Mouse (Mus musculus) hindbrain, embryonic 13.5 days (tissue): ENCODE measurements around the gene Ncoa3. TPM values are rescaled to one million over a fixed set of nuclear protein-coding genes. Genes with fewer than 3 reads are reported as not detected.

Source experiments
- ATAC-seq: fragments of 200-750 bp; cut with Nextera tagmentation; 2 replicates; pipeline ENCODE4 v1.8.0; 2017; ENCODE audit warnings: moderate TSS enrichment; ENCODE audit not compliant: low FRiP score
- H3K27ac ChIP-seq: fragments of 300-500 bp; sonication (generic); 2 replicates; pipeline ENCODE4 v1.5.1; 2015; ENCODE audit warnings: inconsistent platforms, mild to moderate bottlenecking, moderate library complexity
- H3K27me3 ChIP-seq: fragments of 300-500 bp; sonication (generic); 2 replicates; pipeline ENCODE4 v1.6.1; 2015; ENCODE audit warnings: mild to moderate bottlenecking, inconsistent platforms
- H3K36me3 ChIP-seq: fragments of 300-500 bp; sonication (generic); 2 replicates; pipeline ENCODE4 v1.6.1; 2015; ENCODE audit warnings: mild to moderate bottlenecking, inconsistent platforms
- H3K4me1 ChIP-seq: fragments of 300-500 bp; sonication (generic); replicated peaks from 2 replicates; pipeline ENCODE4 v1.6.1; 2015; ENCODE audit warnings: inconsistent platforms
- H3K4me2 ChIP-seq: fragments of 300-500 bp; sonication (generic); 2 replicates; pipeline ENCODE4 v1.6.1; 2015; ENCODE audit warnings: inconsistent platforms, mild to moderate bottlenecking, moderate library complexity
- H3K4me3 ChIP-seq: fragments of 300-500 bp; sonication (generic); 2 replicates; pipeline ENCODE4 v1.5.1; 2015; ENCODE audit warnings: mild to moderate bottlenecking, inconsistent platforms
- H3K9ac ChIP-seq: fragments of 300-500 bp; sonication (generic); 2 replicates; pipeline ENCODE4 v1.6.1; 2015; ENCODE audit warnings: mild to moderate bottlenecking, inconsistent platforms
- H3K9me3 ChIP-seq: fragments of 300-500 bp; sonication (generic); 2 replicates; pipeline ENCODE4 v1.6.1; 2016; ENCODE audit warnings: inconsistent platforms
- WGBS: fragments of 180-500 bp; shearing (Covaris S2); methylation state at CpG from one replicate; pipeline ENCODE4 v1.1.7; 2015; 5-methylcytosine and 5-hydroxymethylcytosine counted together
- polyA plus RNA-seq: library from polyadenylated mRNA; unstranded; fragments of >200 nt; fragmentation: Nextera tagmentation; extraction: Ambion mirVana; gene quantifications from 2 replicates; pipeline ENCODE4 v1.2.1, GENCODE M21; 2015

Gene Ncoa3
- polyA plus RNA-seq, 1 experiment from 2014 or later = 12.0 TPM

DNA sequence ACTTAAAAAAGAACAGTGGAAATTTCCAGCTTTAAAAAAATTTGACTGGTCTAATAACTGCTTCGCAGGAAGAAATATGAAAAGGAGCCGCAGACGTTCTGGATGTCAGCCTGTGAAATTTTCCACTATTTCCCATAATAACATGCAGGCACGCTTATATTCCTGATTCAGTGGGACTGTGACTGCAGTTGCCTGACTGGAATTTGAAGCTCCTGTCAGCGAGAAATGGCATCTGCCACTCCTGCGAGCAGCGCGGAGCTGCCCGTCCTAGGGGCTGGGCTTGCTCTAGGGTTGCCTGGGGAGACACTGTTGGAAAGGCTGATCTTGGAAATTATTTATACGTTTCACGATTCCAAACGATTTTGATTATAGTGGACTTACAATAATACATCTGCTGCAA lies 17.9 kb downstream of the Ncoa3 start:
- ATAC-seq = no peak
- Histone ChIP-seq H3K4me2 (no peak overlapping the region), H3K4me1 (peaks cover 33% of the 10 kb centered on the region), H3K9me3 (no peaks in the 10 kb centered on the region), H3K4me3 (no peak overlapping the region), H3K27ac (no peak overlapping the region), H3K36me3 (no peaks in the 10 kb centered on the region), H3K9ac (no peak overlapping the region), H3K27me3 (no peaks in the 10 kb centered on the region)
- WGBS = 59% methylated on average over 12 of the region's 12 CpGs

DNA sequence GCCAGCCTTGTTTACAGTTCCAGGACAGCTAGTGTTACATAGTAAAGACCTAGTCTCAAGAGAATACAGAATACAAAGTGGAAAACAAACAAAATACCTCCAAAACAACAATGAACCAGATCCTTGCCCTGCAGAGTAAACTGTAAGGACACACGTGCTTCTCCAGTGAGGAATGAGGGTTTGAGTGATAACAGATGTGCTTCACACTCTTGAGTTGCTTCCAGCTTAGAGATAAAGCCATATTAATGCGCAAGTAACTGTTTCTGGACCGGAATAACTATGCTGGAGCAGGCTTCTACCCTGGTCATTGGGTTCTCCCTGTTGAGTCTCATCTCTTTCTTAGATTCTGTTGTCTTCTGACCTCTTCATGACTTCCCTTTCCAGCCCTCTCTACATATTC lies 19.0 kb downstream of the Ncoa3 start:
- WGBS = 65% methylated on average over 3 of the region's 3 CpGs
- Histone ChIP-seq H3K9me3 (no peaks in the 10 kb centered on the region), H3K4me3 (no peak overlapping the region), H3K27me3 (no peaks in the 10 kb centered on the region), H3K27ac (no peak overlapping the region), H3K9ac (no peak overlapping the region), H3K4me1 (peaks cover 33% of the 10 kb centered on the region), H3K4me2 (no peak overlapping the region), H3K36me3 (no peaks in the 10 kb centered on the region)
- no peak for ATAC-seq

DNA sequence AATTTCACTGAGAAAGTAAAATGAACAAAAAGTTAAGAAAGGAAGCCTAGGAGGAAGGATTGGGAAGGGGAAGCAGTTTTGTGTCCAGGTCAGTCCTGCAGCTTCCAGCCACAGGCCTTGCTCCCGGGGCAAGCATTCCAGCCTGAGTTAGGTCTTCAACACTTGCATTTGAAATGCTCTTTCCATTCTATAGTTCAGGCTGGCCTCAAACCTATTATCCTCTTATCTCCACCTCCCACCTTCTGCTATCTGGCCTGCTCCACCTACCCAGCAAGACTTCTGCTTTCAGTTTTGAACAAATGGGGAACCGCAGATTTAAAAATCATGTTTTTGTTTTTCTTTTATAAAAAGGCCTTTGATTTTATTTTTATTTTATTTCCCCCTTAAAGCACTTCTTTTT lies 19.7 kb downstream of the Ncoa3 start:
- Histone ChIP-seq H3K4me3 (no peak overlapping the region), H3K4me1 (peaks cover 33% of the 10 kb centered on the region), H3K27ac (no peak overlapping the region), H3K9me3 (no peaks in the 10 kb centered on the region), H3K36me3 (no peaks in the 10 kb centered on the region), H3K27me3 (no peaks in the 10 kb centered on the region), H3K9ac (no peak overlapping the region), H3K4me2 (no peak overlapping the region)
- 54% methylated on average over 2 of the region's 2 CpGs for WGBS
- no peak for ATAC-seq

DNA sequence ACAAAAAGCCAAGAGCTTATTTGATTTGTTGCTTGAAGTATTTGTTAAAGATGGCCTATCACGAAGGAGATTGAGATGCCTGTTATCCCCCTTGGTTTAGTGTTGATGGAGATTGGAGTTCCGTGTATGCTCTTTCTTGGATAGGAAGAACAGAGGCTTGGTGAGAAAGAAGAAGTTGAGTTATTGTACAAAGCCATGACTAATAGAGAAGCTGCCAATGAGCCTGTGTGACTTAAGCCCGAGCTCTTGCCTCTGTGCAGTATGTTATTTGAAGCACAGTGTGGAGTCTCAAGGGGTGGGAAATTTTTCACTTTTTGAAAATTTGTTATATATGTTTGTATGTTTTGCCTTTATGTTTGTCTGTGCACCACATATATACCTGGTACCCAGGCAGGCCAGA lies 26.3 kb downstream of the Ncoa3 start:
- H3K4me1 ChIP-seq = peaks cover 28% of the 10 kb centered on the region

GRCm38 (mm10) chr2:166020026-166020425 lies 27.6 kb downstream of the Ncoa3 start:
- 83% methylated on average over 2 of the region's 2 CpGs for WGBS
- no peak for ATAC-seq
- no peaks in the 10 kb centered on the region for H3K9me3 ChIP-seq
- H3K4me1 ChIP-seq = peaks cover 28% of the 10 kb centered on the region
- H3K4me3 ChIP-seq = no peak overlapping the region
- no peak overlapping the region for H3K4me2 ChIP-seq
- no peak overlapping the region for H3K27ac ChIP-seq
- no peaks in the 10 kb centered on the region for H3K27me3 ChIP-seq
- no peaks in the 10 kb centered on the region for H3K36me3 ChIP-seq
- H3K9ac ChIP-seq = no peak overlapping the region

More for the DNA sequence above, 26.3 kb downstream of the Ncoa3 start:
- Histone ChIP-seq H3K27ac (no peak overlapping the region), H3K4me3 (no peak overlapping the region), H3K9me3 (no peaks in the 10 kb centered on the region), H3K9ac (no peak overlapping the region), H3K27me3 (no peaks in the 10 kb centered on the region), H3K4me2 (no peak overlapping the region), H3K36me3 (no peaks in the 10 kb centered on the region)
- 88% methylated on average over 3 of the region's 3 CpGs for WGBS
- no peak for ATAC-seq

DNA sequence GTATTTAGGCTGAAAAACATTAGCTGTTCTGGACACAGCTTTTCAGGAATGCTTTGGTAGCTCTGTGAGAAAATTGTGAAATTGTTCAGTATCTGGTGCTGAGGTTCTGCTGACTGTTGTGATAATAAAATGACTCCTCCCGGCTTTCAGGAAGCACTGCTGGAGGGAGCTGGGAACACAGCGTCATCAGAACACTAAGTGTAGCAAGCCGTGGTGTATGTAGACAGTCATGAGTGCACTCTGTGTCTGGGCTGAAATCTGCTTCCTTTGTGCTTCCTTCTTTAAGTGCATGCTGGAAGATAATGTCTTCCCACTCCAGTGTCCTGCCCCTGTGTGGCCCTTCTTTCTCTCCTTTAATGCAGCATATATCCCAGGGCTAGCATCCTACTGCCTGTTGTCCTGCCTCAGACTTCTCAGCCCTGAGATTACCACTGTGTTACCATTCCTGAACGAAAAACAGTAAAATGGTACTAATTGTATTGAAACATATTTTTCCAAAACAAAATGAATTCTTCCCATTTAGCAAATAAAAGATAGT lies 28.7 kb downstream of the Ncoa3 start:
- no peaks in the 10 kb centered on the region for H3K27me3 ChIP-seq
- ATAC-seq = peak; percentile 79
- no peaks in the 10 kb centered on the region for H3K9me3 ChIP-seq
- WGBS = 10% methylated on average over 4 of the region's 4 CpGs
- H3K36me3 ChIP-seq = no peaks in the 10 kb centered on the region
- 0 out of 2 replicates have a peak overlapping the region, but pooled peaks have one; percentile 6 for H3K4me2 ChIP-seq
- no peak overlapping the region for H3K4me3 ChIP-seq
- peak overlapping the region; percentile 19; the same call in 1 of the 2 replicates for H3K9ac ChIP-seq
- H3K27ac ChIP-seq = peak overlapping the region; percentile 90
- H3K4me1 ChIP-seq = peaks cover 28% of the 10 kb centered on the region

GRCm38 (mm10) chr2:166021642-166022041 lies 29.2 kb downstream of the Ncoa3 start:
- Histone ChIP-seq H3K9ac (no peak overlapping the region), H3K4me1 (peaks cover 28% of the 10 kb centered on the region), H3K27ac (peak overlapping the region; percentile 90), H3K36me3 (no peaks in the 10 kb centered on the region), H3K4me3 (no peak overlapping the region), H3K4me2 (0 out of 2 replicates have a peak overlapping the region, but pooled peaks have one; percentile 6), H3K27me3 (no peaks in the 10 kb centered on the region), H3K9me3 (no peaks in the 10 kb centered on the region)
- WGBS = 20% methylated on average over 3 of the region's 3 CpGs
- ATAC-seq = peak; percentile 84

GRCm38 (mm10) chr2:166022327-166022726 lies 29.9 kb downstream of the Ncoa3 start:
- 49% methylated on average over 8 of the region's 8 CpGs for WGBS
- H3K4me3 ChIP-seq = no peak overlapping the region
- H3K36me3 ChIP-seq = no peaks in the 10 kb centered on the region
- H3K9ac ChIP-seq = no peak overlapping the region
- H3K9me3 ChIP-seq = no peaks in the 10 kb centered on the region
- H3K4me2 ChIP-seq = 0 out of 2 replicates have a peak overlapping the region, but pooled peaks have one; percentile 4
- H3K27ac ChIP-seq = peak overlapping the region; percentile 90
- peaks cover 28% of the 10 kb centered on the region for H3K4me1 ChIP-seq
- no peak for ATAC-seq
- H3K27me3 ChIP-seq = no peaks in the 10 kb centered on the region

DNA sequence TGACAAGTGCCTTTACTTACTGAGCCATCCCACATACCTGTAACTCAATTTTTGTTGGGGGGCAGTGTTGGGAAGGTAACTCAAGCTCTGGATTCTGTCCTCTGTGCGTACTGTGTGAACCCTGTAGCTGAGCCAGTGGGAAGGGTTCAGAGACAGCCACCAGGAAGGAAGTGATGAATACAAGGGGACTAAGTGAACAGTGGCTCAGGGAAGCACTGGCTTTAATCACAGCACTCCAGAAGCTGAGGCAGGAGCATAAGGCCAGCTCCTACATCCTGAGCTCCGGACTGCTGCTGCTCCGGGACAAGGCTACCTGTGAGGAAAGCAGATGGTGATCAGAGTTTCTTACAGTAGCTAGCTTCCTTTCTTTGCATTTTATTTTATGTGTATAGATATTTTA lies 31.6 kb downstream of the Ncoa3 start:
- no peak for ATAC-seq
- no peaks in the 10 kb centered on the region for H3K27me3 ChIP-seq
- no peaks in the 10 kb centered on the region for H3K36me3 ChIP-seq
- no peak overlapping the region for H3K4me3 ChIP-seq
- peaks cover 30% of the 10 kb centered on the region for H3K4me1 ChIP-seq
- H3K9ac ChIP-seq = no peak overlapping the region
- H3K4me2 ChIP-seq = no peak overlapping the region
- H3K9me3 ChIP-seq = no peaks in the 10 kb centered on the region
- H3K27ac ChIP-seq = no peak overlapping the region
- 95% methylated on average over 3 of the region's 3 CpGs for WGBS

DNA sequence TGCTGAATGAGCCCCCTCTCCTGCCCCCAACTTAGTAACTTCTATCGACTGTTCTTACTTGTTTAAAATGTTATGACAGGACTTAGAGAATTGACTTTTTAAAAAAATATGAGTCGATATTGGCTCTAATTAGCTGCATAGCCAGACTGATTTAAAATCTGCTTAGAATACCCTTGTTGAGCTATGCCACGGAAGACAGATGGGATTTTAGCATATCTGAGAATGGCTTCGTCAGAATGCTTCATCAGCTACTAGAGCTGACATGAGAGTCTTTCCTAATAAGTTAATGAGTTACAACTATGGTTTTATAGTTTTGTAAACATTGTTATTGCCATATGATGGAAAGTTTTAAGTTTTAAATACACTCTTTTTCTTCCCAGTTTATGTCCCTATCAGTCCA lies 32.2 kb downstream of the Ncoa3 start:
- no peak for ATAC-seq

GRCm38 (mm10) chr2:166025943-166026342 lies 33.5 kb downstream of the Ncoa3 start:
- Histone ChIP-seq H3K4me1 (peaks cover 37% of the 10 kb centered on the region), H3K9me3 (no peaks in the 10 kb centered on the region), H3K36me3 (no peaks in the 10 kb centered on the region), H3K4me2 (no peak overlapping the region), H3K27ac (no peak overlapping the region), H3K27me3 (no peaks in the 10 kb centered on the region), H3K9ac (no peak overlapping the region), H3K4me3 (no peak overlapping the region)
- ATAC-seq = no peak
- 87% methylated on average over 5 of the region's 5 CpGs for WGBS

More for the DNA sequence above, 32.2 kb downstream of the Ncoa3 start:
- 74% methylated on average over 4 of the region's 4 CpGs for WGBS
- Histone ChIP-seq H3K9me3 (no peaks in the 10 kb centered on the region), H3K27ac (no peak overlapping the region), H3K4me2 (no peak overlapping the region), H3K27me3 (no peaks in the 10 kb centered on the region), H3K36me3 (no peaks in the 10 kb centered on the region), H3K9ac (no peak overlapping the region), H3K4me3 (no peak overlapping the region), H3K4me1 (peaks cover 33% of the 10 kb centered on the region)

DNA sequence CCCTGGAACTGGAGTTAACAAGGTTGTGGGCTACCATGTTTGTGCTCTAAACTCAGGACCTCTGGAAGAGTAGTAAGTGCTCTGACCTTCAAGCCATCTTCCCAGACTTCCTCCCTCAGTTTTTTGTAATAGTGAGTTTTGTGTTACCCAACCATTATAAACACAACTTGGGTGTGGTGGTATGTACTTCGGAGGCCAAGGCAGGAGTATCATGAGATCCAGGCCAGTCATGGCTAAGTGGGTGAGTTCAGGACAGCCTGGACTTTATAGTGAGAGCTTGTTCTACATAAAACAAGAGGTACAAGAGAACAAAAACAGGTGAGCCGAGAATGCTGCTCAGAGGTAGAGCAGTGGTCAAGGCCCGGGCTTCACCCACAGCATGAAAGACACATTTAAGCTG lies 35.4 kb downstream of the Ncoa3 start:
- Histone ChIP-seq H3K4me2 (no peak overlapping the region), H3K27ac (no peak overlapping the region), H3K4me3 (no peak overlapping the region), H3K9me3 (no peaks in the 10 kb centered on the region), H3K9ac (no peak overlapping the region), H3K36me3 (no peaks in the 10 kb centered on the region), H3K27me3 (no peaks in the 10 kb centered on the region), H3K4me1 (peaks cover 28% of the 10 kb centered on the region)
- ATAC-seq = no peak
- WGBS = 97% methylated on average over 3 of the region's 3 CpGs

DNA sequence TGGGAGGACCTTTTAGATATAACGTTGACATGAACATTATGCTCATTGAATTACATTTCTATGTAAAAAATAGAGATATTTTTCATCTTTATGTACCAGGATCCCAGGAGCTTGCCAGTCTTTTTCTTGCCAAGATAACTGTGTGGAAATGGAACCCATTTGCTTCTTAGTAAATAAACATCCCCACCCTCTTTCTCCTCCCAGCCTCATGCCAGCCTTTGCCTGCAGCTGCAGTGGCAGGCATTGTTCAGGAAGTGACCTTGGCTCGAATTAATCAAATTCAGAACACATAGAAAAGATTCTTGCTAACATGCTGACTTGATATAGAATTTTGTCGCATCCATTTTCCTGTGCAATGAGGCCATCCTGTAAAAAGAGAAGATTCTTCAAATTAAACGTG lies 36.8 kb downstream of the Ncoa3 start:
- H3K27ac ChIP-seq = peak overlapping the region; percentile 67
- no peaks in the 10 kb centered on the region for H3K9me3 ChIP-seq
- no peak overlapping the region for H3K9ac ChIP-seq
- WGBS = 40% methylated on average over 4 of the region's 4 CpGs
- no peaks in the 10 kb centered on the region for H3K27me3 ChIP-seq
- no peak overlapping the region for H3K4me3 ChIP-seq
- H3K36me3 ChIP-seq = no peaks in the 10 kb centered on the region
- ATAC-seq = no peak
- no peak overlapping the region for H3K4me2 ChIP-seq
- peaks cover 27% of the 10 kb centered on the region for H3K4me1 ChIP-seq
